Mouse (Mus musculus) testis, adult 2 months (tissue): ENCODE results near the gene Ssbp3.

Source experiments
- CTCF ChIP-seq: fragments of 200-500 bp; IDR thresholded peaks from 2 replicates; pipeline ENCODE4 v1.5.1; 2012; ENCODE audit warnings: low read depth, mild to moderate bottlenecking, inconsistent platforms, low read length, moderate library complexity; ENCODE audit not compliant: control insufficient read depth, insufficient read depth, insufficient replicate concordance
- POLR2A ChIP-seq: fragments of 200-500 bp; IDR thresholded peaks from 2 replicates; pipeline ENCODE4 v1.6.1; 2012; ENCODE audit warnings: low read depth, mild to moderate bottlenecking, inconsistent platforms, low read length, moderate library complexity; ENCODE audit not compliant: control insufficient read depth

GRCm38 (mm10) chr4:107075456-107075855 lies 165.0 kb downstream of the Ssbp3 start:
- no peak for TF ChIP-seq POLR2A
- no peak for TF ChIP-seq CTCF
